Mouse (Mus musculus): ENCODE results near the gene Knl1. TPM values are rescaled to one million over a fixed set of nuclear protein-coding genes. Genes with fewer than 3 reads are reported as not detected.

Gene Knl1
- polyA plus RNA-seq, 1 experiment from 2014 or later = 38.3 TPM

- 0% methylated on average over 49 of the region's 49 CpGs for whole genome bisulfite sequencing
These were observed 12.1 kb upstream of the Knl1 start, which contains the start of gene Rpusd2 for GRCm38 (mm10) chr2:119034656-119035396. Gene Rpusd2 (plus strand): TSS chr2:119034790.

DNA sequence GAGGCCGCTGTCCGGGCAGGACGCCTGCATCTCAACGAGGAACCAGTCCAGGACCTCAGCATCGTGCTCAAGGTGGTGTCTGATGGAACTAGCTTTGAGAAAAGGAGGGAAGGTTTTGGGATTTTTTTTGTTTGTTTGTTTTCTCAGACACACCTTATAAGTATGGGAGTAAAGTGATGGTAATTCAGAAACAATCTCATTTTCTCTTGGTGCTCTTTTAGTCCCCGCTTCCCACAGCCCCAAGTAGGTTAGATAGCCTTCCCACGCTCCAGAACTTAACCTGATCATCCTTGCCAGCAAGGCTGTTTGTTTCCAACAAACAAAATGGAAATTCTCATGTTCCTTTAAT, 11.5 kb upstream of the Knl1 start:
- 7% methylated on average over 7 of the region's 7 CpGs for WGBS
- Histone ChIP-seq H3K9me3 (ENCODE audit: low read length) (no peaks in the 10 kb centered on the region), H3K4me3 (ENCODE audit: low read length) (peak overlapping the region; percentile 74), H3K27me3 (ENCODE audit: insufficient read depth, low read length) (no peaks in the 10 kb centered on the region), H3K4me2 (replicated peaks; ENCODE audit: low read depth, low read length) (peak overlapping the region; percentile 70), H3K36me3 (ENCODE audit: insufficient read depth, low read length) (peaks cover 21% of the 10 kb centered on the region), H3K27ac (ENCODE audit: low read length) (peak overlapping the region; percentile 69), H3K9ac (replicated peaks; ENCODE audit: low read length) (peak overlapping the region; percentile 72), H3K4me1 (ENCODE audit: insufficient read depth, low read length) (peaks cover 15% of the 10 kb centered on the region)
- no peak for ATAC-seq (ENCODE audit: low FRiP score, low TSS enrichment)

More at GRCm38 (mm10) chr2:119034656-119035396, 12.1 kb upstream of the Knl1 start, which contains the start of gene Rpusd2:
- Histone ChIP-seq H3K9me3 (ENCODE audit: low read length) (no peaks in the 10 kb centered on the region), H3K4me2 (replicated peaks; ENCODE audit: low read depth, low read length) (peak within 1 kb of the TSS; percentile 70), H3K4me3 (ENCODE audit: low read length) (peak within 1 kb of the TSS; percentile 74), H3K4me1 (ENCODE audit: insufficient read depth, low read length) (peaks cover 15% of the 10 kb centered on the region), H3K36me3 (ENCODE audit: insufficient read depth, low read length) (peaks cover 21% of the 10 kb centered on the region), H3K9ac (replicated peaks; ENCODE audit: low read length) (peak within 1 kb of the TSS; percentile 72), H3K27me3 (ENCODE audit: insufficient read depth, low read length) (no peaks in the 10 kb centered on the region), H3K27ac (ENCODE audit: low read length) (peak within 1 kb of the TSS; percentile 69)
- ATAC-seq (ENCODE audit: low FRiP score, low TSS enrichment) = peak; percentile 96

- peaks cover 5% of the 10 kb centered on the region for H3K4me1 ChIP-seq (ENCODE audit: insufficient read depth, low read length)
- 47% methylated on average over 4 of the region's 4 CpGs for WGBS
- H3K9me3 ChIP-seq (ENCODE audit: low read length) = no peaks in the 10 kb centered on the region
- no peak for ATAC-seq (ENCODE audit: low FRiP score, low TSS enrichment)
- H3K9ac ChIP-seq (replicated peaks; ENCODE audit: low read length) = no peak overlapping the region
- H3K36me3 ChIP-seq (ENCODE audit: insufficient read depth, low read length) = peaks cover 21% of the 10 kb centered on the region
- H3K4me2 ChIP-seq (replicated peaks; ENCODE audit: low read depth, low read length) = no peak overlapping the region
- H3K27me3 ChIP-seq (ENCODE audit: insufficient read depth, low read length) = no peaks in the 10 kb centered on the region
- H3K27ac ChIP-seq (ENCODE audit: low read length) = no peak overlapping the region
- H3K4me3 ChIP-seq (ENCODE audit: low read length) = no peak overlapping the region
These were observed 6.0 kb upstream of the Knl1 start for GRCm38 (mm10) chr2:119040882-119041281.

GRCm38 (mm10) chr2:119045163-119045562, 1.8 kb upstream of the Knl1 start:
- H3K9me3 ChIP-seq (ENCODE audit: low read length) = no peaks in the 10 kb centered on the region
- WGBS = 62% methylated on average over 2 of the region's 2 CpGs

DNA sequence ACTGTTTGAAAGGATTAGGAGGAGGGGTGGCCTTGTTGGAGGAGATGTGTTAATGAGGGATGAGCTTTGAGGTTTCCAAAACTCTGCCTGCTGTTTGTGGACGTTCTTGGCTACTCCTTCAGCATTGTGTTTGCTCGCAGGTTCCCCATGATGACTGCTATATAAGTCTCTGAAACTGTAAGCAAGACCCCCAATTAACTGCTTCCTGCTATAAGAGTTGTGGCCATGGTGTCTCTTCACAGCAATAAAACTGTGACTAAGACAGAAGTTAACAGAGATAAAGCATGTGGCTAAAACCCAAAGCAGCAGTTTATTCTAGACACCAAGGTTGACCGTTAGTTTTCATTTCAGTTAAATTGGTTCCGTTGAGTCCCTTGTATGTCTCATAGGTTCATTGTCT, 930 bp downstream of the Knl1 start:
- no peak overlapping the region; the same call in 1 of the 2 replicates for H3K27ac ChIP-seq (ENCODE audit: low read length)
- H3K4me1 ChIP-seq (ENCODE audit: insufficient read depth, low read length) = peaks cover 10% of the 10 kb centered on the region
- H3K4me2 ChIP-seq (replicated peaks; ENCODE audit: low read depth, low read length) = peak overlapping the region; percentile 63
- H3K9ac ChIP-seq (replicated peaks; ENCODE audit: low read length) = peak overlapping the region; percentile 84
- H3K27me3 ChIP-seq (ENCODE audit: insufficient read depth, low read length) = no peaks in the 10 kb centered on the region
- H3K36me3 ChIP-seq (ENCODE audit: insufficient read depth, low read length) = no peaks in the 10 kb centered on the region
- no peak for ATAC-seq (ENCODE audit: low FRiP score, low TSS enrichment)
- no peaks in the 10 kb centered on the region for H3K9me3 ChIP-seq (ENCODE audit: low read length)
- WGBS = 11% methylated on average over 4 of the region's 4 CpGs
- peak overlapping the region; percentile 91 for H3K4me3 ChIP-seq (ENCODE audit: low read length)

More at GRCm38 (mm10) chr2:119045163-119045562, 1.8 kb upstream of the Knl1 start:
- Histone ChIP-seq H3K4me3 (ENCODE audit: low read length) (no peak overlapping the region), H3K9ac (replicated peaks; ENCODE audit: low read length) (no peak overlapping the region), H3K27me3 (ENCODE audit: insufficient read depth, low read length) (no peaks in the 10 kb centered on the region), H3K4me2 (replicated peaks; ENCODE audit: low read depth, low read length) (no peak overlapping the region), H3K4me1 (ENCODE audit: insufficient read depth, low read length) (peaks cover 10% of the 10 kb centered on the region), H3K27ac (ENCODE audit: low read length) (no peak overlapping the region), H3K36me3 (ENCODE audit: insufficient read depth, low read length) (no peaks in the 10 kb centered on the region)
- ATAC-seq (ENCODE audit: low FRiP score, low TSS enrichment) = no peak

DNA sequence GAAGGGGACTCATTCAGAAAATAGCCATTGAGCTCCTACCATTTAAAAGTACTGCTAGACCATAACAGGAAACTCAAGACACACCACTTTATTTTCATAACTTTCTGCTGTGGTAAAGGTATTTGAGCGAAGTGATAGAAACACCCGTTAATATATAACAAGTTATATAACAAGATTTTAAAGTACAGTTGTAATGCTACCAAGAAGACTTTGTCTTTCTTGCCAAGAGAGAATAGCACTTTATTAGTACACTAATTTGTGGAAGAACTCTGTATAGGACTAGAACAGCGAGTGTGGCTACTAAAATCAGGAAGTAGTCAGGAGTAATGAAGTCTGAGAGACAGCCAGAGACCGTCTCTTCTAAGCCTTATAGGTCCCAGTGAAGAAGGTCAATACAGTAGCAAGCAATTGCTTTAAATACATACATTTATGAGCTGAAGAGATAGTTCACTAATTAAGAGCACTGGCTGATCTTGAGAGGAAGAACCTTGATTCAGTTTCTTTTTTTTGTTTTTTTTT, 3.3 kb downstream of the Knl1 start:
- Histone ChIP-seq H3K27me3 (ENCODE audit: insufficient read depth, low read length) (no peaks in the 10 kb centered on the region), H3K4me1 (ENCODE audit: insufficient read depth, low read length) (peaks cover 10% of the 10 kb centered on the region), H3K9me3 (ENCODE audit: low read length) (no peaks in the 10 kb centered on the region), H3K9ac (replicated peaks; ENCODE audit: low read length) (no peak overlapping the region), H3K36me3 (ENCODE audit: insufficient read depth, low read length) (no peaks in the 10 kb centered on the region), H3K4me2 (replicated peaks; ENCODE audit: low read depth, low read length) (no peak overlapping the region), H3K4me3 (ENCODE audit: low read length) (no peak overlapping the region), H3K27ac (ENCODE audit: low read length) (no peak overlapping the region)
- no peak for ATAC-seq (ENCODE audit: low FRiP score, low TSS enrichment)
- WGBS = 86% methylated on average over 4 of the region's 4 CpGs

DNA sequence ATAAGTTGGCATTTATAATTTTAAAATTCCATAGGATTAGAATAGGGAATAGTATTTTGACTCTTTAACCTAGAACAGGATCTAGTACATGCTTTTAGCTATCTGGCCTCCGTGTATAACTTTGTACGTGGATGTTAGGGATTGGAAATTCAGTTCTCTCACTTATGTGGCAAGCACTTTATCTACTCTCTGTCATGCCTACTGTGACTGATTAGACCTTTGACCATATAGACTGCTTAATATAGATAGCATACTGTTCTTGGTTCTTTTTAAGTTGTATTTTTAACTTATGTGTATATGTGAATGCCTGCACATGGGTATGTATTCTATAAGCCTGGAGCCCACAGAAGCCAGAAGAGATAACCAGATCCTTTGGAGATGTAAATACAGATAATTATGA, 13.2 kb downstream of the Knl1 start:
- H3K4me3 ChIP-seq (ENCODE audit: low read length) = no peak overlapping the region
- no peak overlapping the region for H3K9ac ChIP-seq (replicated peaks; ENCODE audit: low read length)
- H3K9me3 ChIP-seq (ENCODE audit: low read length) = no peaks in the 10 kb centered on the region
- no peak overlapping the region for H3K4me2 ChIP-seq (replicated peaks; ENCODE audit: low read depth, low read length)
- no peak for ATAC-seq (ENCODE audit: low FRiP score, low TSS enrichment)
- H3K27ac ChIP-seq (ENCODE audit: low read length) = no peak overlapping the region
- H3K36me3 ChIP-seq (ENCODE audit: insufficient read depth, low read length) = peaks cover 14% of the 10 kb centered on the region
- H3K4me1 ChIP-seq (ENCODE audit: insufficient read depth, low read length) = no peaks in the 10 kb centered on the region
- no peaks in the 10 kb centered on the region for H3K27me3 ChIP-seq (ENCODE audit: insufficient read depth, low read length)
- WGBS = 100% methylated on average over 2 of the region's 2 CpGs

GRCm38 (mm10) chr2:119072397-119072796, 25.5 kb downstream of the Knl1 start:
- WGBS = 92% methylated on average over 4 of the region's 4 CpGs

DNA sequence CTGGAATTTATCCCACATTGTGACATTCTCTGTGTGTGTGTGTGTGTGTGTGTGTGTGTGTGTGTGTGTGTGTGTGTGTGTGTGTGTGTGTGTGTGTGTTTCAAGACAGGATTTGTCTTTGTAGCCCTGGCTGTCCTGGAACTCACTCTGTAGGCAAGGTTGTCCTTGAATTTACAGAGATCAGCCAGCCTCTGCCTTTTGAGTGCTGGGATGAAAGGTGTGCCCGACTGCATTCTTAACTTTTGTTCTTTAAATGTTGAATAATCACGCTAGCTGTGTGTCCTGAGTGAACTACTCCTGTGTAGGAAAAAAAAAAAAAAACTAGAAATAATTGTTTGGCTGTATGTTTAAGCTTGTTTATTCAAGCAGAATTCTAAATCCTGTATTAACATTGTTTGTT, 39.2 kb downstream of the Knl1 start:
- Histone ChIP-seq H3K4me3 (ENCODE audit: low read length) (no peak overlapping the region), H3K9ac (replicated peaks; ENCODE audit: low read length) (no peak overlapping the region), H3K36me3 (ENCODE audit: insufficient read depth, low read length) (peaks cover 18% of the 10 kb centered on the region; the same call in 1 of the 2 replicates), H3K27me3 (ENCODE audit: insufficient read depth, low read length) (no peaks in the 10 kb centered on the region), H3K9me3 (ENCODE audit: low read length) (no peaks in the 10 kb centered on the region), H3K4me1 (ENCODE audit: insufficient read depth, low read length) (no peaks in the 10 kb centered on the region), H3K27ac (ENCODE audit: low read length) (no peak overlapping the region), H3K4me2 (replicated peaks; ENCODE audit: low read depth, low read length) (no peak overlapping the region)
- 92% methylated on average over 2 of the region's 2 CpGs for WGBS
- no peak for ATAC-seq (ENCODE audit: low FRiP score, low TSS enrichment)

More at GRCm38 (mm10) chr2:119072397-119072796, 25.5 kb downstream of the Knl1 start:
- Histone ChIP-seq H3K4me3 (ENCODE audit: low read length) (no peak overlapping the region), H3K9me3 (ENCODE audit: low read length) (no peaks in the 10 kb centered on the region), H3K9ac (replicated peaks; ENCODE audit: low read length) (no peak overlapping the region), H3K4me1 (ENCODE audit: insufficient read depth, low read length) (no peaks in the 10 kb centered on the region), H3K27ac (ENCODE audit: low read length) (no peak overlapping the region), H3K4me2 (replicated peaks; ENCODE audit: low read depth, low read length) (no peak overlapping the region), H3K36me3 (ENCODE audit: insufficient read depth, low read length) (peaks cover 12% of the 10 kb centered on the region; the same call in 1 of the 2 replicates), H3K27me3 (ENCODE audit: insufficient read depth, low read length) (no peaks in the 10 kb centered on the region)
- ATAC-seq (ENCODE audit: low FRiP score, low TSS enrichment) = no peak

DNA sequence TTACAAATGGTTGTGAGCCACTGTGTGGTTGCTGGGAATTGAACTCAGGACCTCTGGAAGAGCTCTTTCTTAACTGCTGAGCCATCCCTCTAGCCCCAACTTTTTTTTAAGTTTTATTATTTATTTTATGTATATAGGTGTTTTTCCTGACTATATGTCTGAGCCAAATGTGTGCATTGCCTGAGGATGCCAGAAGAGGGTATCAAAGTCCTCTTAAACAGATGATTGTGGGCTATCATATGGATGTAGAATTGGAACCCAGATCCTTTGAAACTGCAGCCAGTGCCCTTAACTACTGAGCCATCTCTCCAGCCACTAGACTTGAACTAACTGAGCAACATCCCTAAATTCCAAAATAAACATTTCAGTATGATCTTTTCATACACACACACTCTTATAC, 54.6 kb downstream of the Knl1 start:
- ATAC-seq (ENCODE audit: low FRiP score, low TSS enrichment) = no peak
- peaks cover 27% of the 10 kb centered on the region for H3K36me3 ChIP-seq (ENCODE audit: insufficient read depth, low read length)
- H3K9ac ChIP-seq (replicated peaks; ENCODE audit: low read length) = no peak overlapping the region
- H3K27ac ChIP-seq (ENCODE audit: low read length) = no peak overlapping the region
- no peaks in the 10 kb centered on the region for H3K9me3 ChIP-seq (ENCODE audit: low read length)
- H3K4me1 ChIP-seq (ENCODE audit: insufficient read depth, low read length) = no peaks in the 10 kb centered on the region
- no peaks in the 10 kb centered on the region for H3K27me3 ChIP-seq (ENCODE audit: insufficient read depth, low read length)
- no peak overlapping the region for H3K4me2 ChIP-seq (replicated peaks; ENCODE audit: low read depth, low read length)
- no peak overlapping the region for H3K4me3 ChIP-seq (ENCODE audit: low read length)
